Mouse (Mus musculus): ENCODE results near the gene F12. TPM values are rescaled to one million over a fixed set of nuclear protein-coding genes. Genes with fewer than 3 reads are reported as not detected.

F12 gene
- polyA plus RNA-seq, 1 experiment = 1.3 TPM

- Histone ChIP-seq H3K4me3 (replicated peaks; ENCODE audit: control insufficient read depth, low read depth, low read length) (no peak overlapping the region), H3K27ac (ENCODE audit: control insufficient read depth, insufficient read depth, low read depth, low read length, poor library complexity) (no peak overlapping the region), H3K4me1 (ENCODE audit: control insufficient read depth, insufficient read depth, low read length) (peaks cover 17% of the 10 kb centered on the region)
- TF ChIP-seq POLR2A (IDR thresholded peaks at IDR 0.05; ENCODE audit: borderline replicate concordance, control insufficient read depth, low read depth, low read length) (no peak), CTCF (IDR thresholded peaks at IDR 0.05; ENCODE audit: control insufficient read depth, insufficient read depth, low read length) (peak; percentile 36; the same call in 1 of the 2 replicates)
- WGBS = 57% methylated on average over 7 of the region's 7 CpGs
These were observed 58.2 kb downstream of the F12 start for GRCm38 (mm10) chr13:55368401-55368800.

Other genes with a start within 250 kb of the F12 start
- gene Nsd1, start 217.0 kb downstream of the F12 start, polyA plus RNA-seq (2011; ENCODE audit: insufficient read depth, insufficient read length, low replicate concordance, missing spikeins) = 20.1 and 45.9 TPM in 2 replicates
- 74.2 and 109 TPM in 2 replicates for gene Prelid1, start 106.3 kb downstream of the F12 start, polyA plus RNA-seq (2011; ENCODE audit: insufficient read depth, insufficient read length, low replicate concordance, missing spikeins)
- 119 and 194 TPM in 2 replicates for gene Rab24, start 104.8 kb downstream of the F12 start, polyA plus RNA-seq (2011; ENCODE audit: insufficient read depth, insufficient read length, low replicate concordance, missing spikeins)
- 46.2 and 59.0 TPM in 2 replicates for gene Mxd3, start 97.0 kb downstream of the F12 start, polyA plus RNA-seq (2011; ENCODE audit: insufficient read depth, insufficient read length, low replicate concordance, missing spikeins)
- gene Lman2, start 64.0 kb downstream of the F12 start, polyA plus RNA-seq (2011; ENCODE audit: insufficient read depth, insufficient read length, low replicate concordance, missing spikeins) = 31.3 and 50.1 TPM in 2 replicates
- gene Rgs14, start 57.1 kb downstream of the F12 start, polyA plus RNA-seq (2011; ENCODE audit: insufficient read depth, insufficient read length, low replicate concordance, missing spikeins) = 20.6 and 51.6 TPM in 2 replicates
- gene Slc34a1, start 28.6 kb downstream of the F12 start, polyA plus RNA-seq (2011; ENCODE audit: insufficient read depth, insufficient read length, low replicate concordance, missing spikeins) = 6.7 TPM in 1 of 2 replicates, not detected in the other
- not detected in 2 replicates for gene Pfn3, start 11.6 kb downstream of the F12 start, polyA plus RNA-seq (2011; ENCODE audit: insufficient read depth, insufficient read length, low replicate concordance, missing spikeins)
- 64.8 and 109 TPM in 2 replicates for gene Grk6, start 18.3 kb upstream of the F12 start, polyA plus RNA-seq (2011; ENCODE audit: insufficient read depth, insufficient read length, low replicate concordance, missing spikeins)
- 3.1 and 4.1 TPM in 2 replicates for gene Prr7, start 37.5 kb upstream of the F12 start, polyA plus RNA-seq (2011; ENCODE audit: insufficient read depth, insufficient read length, low replicate concordance, missing spikeins)
- gene Dbn1, start 61.3 kb upstream of the F12 start, polyA plus RNA-seq (2011; ENCODE audit: insufficient read depth, insufficient read length, low replicate concordance, missing spikeins) = 2.2 and 3.5 TPM in 2 replicates
- 21.9 and 89.6 TPM in 2 replicates for gene Pdlim7, start 86.9 kb upstream of the F12 start, polyA plus RNA-seq (2011; ENCODE audit: insufficient read depth, insufficient read length, low replicate concordance, missing spikeins)
- gene Dok3, start 102.5 kb upstream of the F12 start, polyA plus RNA-seq (2011; ENCODE audit: insufficient read depth, insufficient read length, low replicate concordance, missing spikeins) = 80.8 and 191 TPM in 2 replicates
- 21.4 and 40.3 TPM in 2 replicates for gene Ddx41, start 109.9 kb upstream of the F12 start, polyA plus RNA-seq (2011; ENCODE audit: insufficient read depth, insufficient read length, low replicate concordance, missing spikeins)
- 104 and 152 TPM in 2 replicates for gene Fam193b, start 144.3 kb upstream of the F12 start, polyA plus RNA-seq (2011; ENCODE audit: insufficient read depth, insufficient read length, low replicate concordance, missing spikeins)
- gene Tmed9, start 146.9 kb upstream of the F12 start, polyA plus RNA-seq (2011; ENCODE audit: insufficient read depth, insufficient read length, low replicate concordance, missing spikeins) = 35.1 and 73.6 TPM in 2 replicates
- 7.4 and 10.9 TPM in 2 replicates for gene B4galt7, start 173.1 kb upstream of the F12 start, polyA plus RNA-seq (2011; ENCODE audit: insufficient read depth, insufficient read length, low replicate concordance, missing spikeins)
- gene Caml, start 196.2 kb upstream of the F12 start, polyA plus RNA-seq (2011; ENCODE audit: insufficient read depth, insufficient read length, low replicate concordance, missing spikeins) = 26.9 TPM in 2 replicates
- 33.6 and 56.7 TPM in 2 replicates for gene Ddx46, start 208.2 kb upstream of the F12 start, polyA plus RNA-seq (2011; ENCODE audit: insufficient read depth, insufficient read length, low replicate concordance, missing spikeins)

All from bone marrow, adult 2 months (tissue).